Mouse (Mus musculus): ENCODE measurements around the gene Tsc22d4. TPM values are rescaled to one million over a fixed set of nuclear protein-coding genes. Genes with fewer than 3 reads are reported as not detected.
"Not testable (repeated sequence)": the region's sequence is repeated elsewhere in the genome, so short reads cannot be mapped to it uniquely, and the experiment has no call there.

Tsc22d4 gene
- polyA plus RNA-seq, 1 experiment from 2014 or later = 81.1 TPM

- Histone ChIP-seq H3K4me1 (replicated peaks; ENCODE audit: control insufficient read depth, insufficient read depth, low read length) (peaks cover 14% of the 10 kb centered on the region), H3K4me2 (ENCODE audit: low read depth, low read length, severe bottlenecking) (peak overlapping the region; percentile 98), H3K36me3 (ENCODE audit: control insufficient read depth, insufficient read depth, low read length) (no peaks in the 10 kb centered on the region), H3K9me3 (ENCODE audit: control insufficient read depth, low read length) (no peaks in the 10 kb centered on the region), H3K27ac (ENCODE audit: low read depth, low read length) (peak overlapping the region; percentile 90), H3K9ac (ENCODE audit: low read length) (peak overlapping the region; percentile 84), H3K4me3 (ENCODE audit: low read depth, low read length) (peak overlapping the region; percentile 69), H3K27me3 (ENCODE audit: control insufficient read depth, insufficient read depth, low read length) (no peaks in the 10 kb centered on the region)
- ATAC-seq (replicated peaks; ENCODE audit: low FRiP score) (no peak), DNase-seq (ENCODE audit: low spot score) (peak; percentile 69)
- under 1% methylated on average over 15 of the region's 16 CpGs for WGBS
Observed at GRCm38 (mm10) chr5:137746851-137747325, 1.4 kb downstream of the Tsc22d4 start.

- Histone ChIP-seq H3K4me2 (ENCODE audit: low read depth, low read length, severe bottlenecking) (peak overlapping the region; percentile 98), H3K27me3 (ENCODE audit: control insufficient read depth, insufficient read depth, low read length) (no peaks in the 10 kb centered on the region), H3K9me3 (ENCODE audit: control insufficient read depth, low read length) (no peaks in the 10 kb centered on the region), H3K36me3 (ENCODE audit: control insufficient read depth, insufficient read depth, low read length) (no peaks in the 10 kb centered on the region), H3K4me3 (ENCODE audit: low read depth, low read length) (peak overlapping the region; percentile 69), H3K9ac (ENCODE audit: low read length) (peak overlapping the region; percentile 84), H3K27ac (ENCODE audit: low read depth, low read length) (no peak overlapping the region; the same call in 1 of the 2 replicates), H3K4me1 (replicated peaks; ENCODE audit: control insufficient read depth, insufficient read depth, low read length) (peaks cover 14% of the 10 kb centered on the region)
- 6% methylated on average over 26 of the region's 26 CpGs for WGBS
- no peak for ATAC-seq (replicated peaks; ENCODE audit: low FRiP score)
- peak; percentile 65 for DNase-seq (ENCODE audit: low spot score)
Observed at GRCm38 (mm10) chr5:137747326-137747961, 1.9 kb downstream of the Tsc22d4 start.

GRCm38 (mm10) chr5:137748130-137748770, 2.7 kb downstream of the Tsc22d4 start:
- H3K9ac ChIP-seq (ENCODE audit: low read length) = peak overlapping the region; percentile 17; the same call in 1 of the 2 replicates
- H3K27ac ChIP-seq (ENCODE audit: low read depth, low read length) = no peak overlapping the region
- peaks cover 14% of the 10 kb centered on the region for H3K4me1 ChIP-seq (replicated peaks; ENCODE audit: control insufficient read depth, insufficient read depth, low read length)
- WGBS = 59% methylated on average over 5 of the region's 5 CpGs
- H3K4me2 ChIP-seq (ENCODE audit: low read depth, low read length, severe bottlenecking) = peak overlapping the region; percentile 98
- H3K36me3 ChIP-seq (ENCODE audit: control insufficient read depth, insufficient read depth, low read length) = no peaks in the 10 kb centered on the region
- no peaks in the 10 kb centered on the region for H3K9me3 ChIP-seq (ENCODE audit: control insufficient read depth, low read length)
- peak overlapping the region; percentile 69; the same call in 1 of the 2 replicates for H3K4me3 ChIP-seq (ENCODE audit: low read depth, low read length)
- H3K27me3 ChIP-seq (ENCODE audit: control insufficient read depth, insufficient read depth, low read length) = no peaks in the 10 kb centered on the region
- ATAC-seq (replicated peaks; ENCODE audit: low FRiP score) (no peak), DNase-seq (ENCODE audit: low spot score) (no peak)

GRCm38 (mm10) chr5:137749196-137749836, 3.8 kb downstream of the Tsc22d4 start:
- no peak overlapping the region for H3K9ac ChIP-seq (ENCODE audit: low read length)
- no peak overlapping the region for H3K4me2 ChIP-seq (ENCODE audit: low read depth, low read length, severe bottlenecking)
- WGBS = 85% methylated on average over 6 of the region's 6 CpGs
- no peak for DNase-seq (ENCODE audit: low spot score)
- ATAC-seq (replicated peaks; ENCODE audit: low FRiP score) = no peak
- H3K4me1 ChIP-seq (replicated peaks; ENCODE audit: control insufficient read depth, insufficient read depth, low read length) = peaks cover 14% of the 10 kb centered on the region
- H3K9me3 ChIP-seq (ENCODE audit: control insufficient read depth, low read length) = no peaks in the 10 kb centered on the region
- H3K27me3 ChIP-seq (ENCODE audit: control insufficient read depth, insufficient read depth, low read length) = no peaks in the 10 kb centered on the region
- no peak overlapping the region for H3K4me3 ChIP-seq (ENCODE audit: low read depth, low read length)
- H3K27ac ChIP-seq (ENCODE audit: low read depth, low read length) = no peak overlapping the region
- H3K36me3 ChIP-seq (ENCODE audit: control insufficient read depth, insufficient read depth, low read length) = no peaks in the 10 kb centered on the region

- not testable (repeated sequence) for H3K9ac ChIP-seq (ENCODE audit: low read length); DNase-seq (ENCODE audit: low spot score); H3K27ac ChIP-seq (ENCODE audit: low read depth, low read length); H3K9me3 ChIP-seq (ENCODE audit: control insufficient read depth, low read length); H3K36me3 ChIP-seq (ENCODE audit: control insufficient read depth, insufficient read depth, low read length); H3K27me3 ChIP-seq (ENCODE audit: control insufficient read depth, insufficient read depth, low read length); ATAC-seq (replicated peaks; ENCODE audit: low FRiP score); H3K4me3 ChIP-seq (ENCODE audit: low read depth, low read length); H3K4me2 ChIP-seq (ENCODE audit: low read depth, low read length, severe bottlenecking)
- H3K4me1 ChIP-seq (replicated peaks; ENCODE audit: control insufficient read depth, insufficient read depth, low read length) = peaks cover 11% of the 10 kb centered on the region
- WGBS = 89% methylated on average over 7 of the region's 8 CpGs
Observed at GRCm38 (mm10) chr5:137750212-137750611, 4.7 kb downstream of the Tsc22d4 start.

- Histone ChIP-seq H3K36me3 (ENCODE audit: control insufficient read depth, insufficient read depth, low read length) (no peaks in the 10 kb centered on the region), H3K27ac (ENCODE audit: low read depth, low read length) (no peak overlapping the region), H3K27me3 (ENCODE audit: control insufficient read depth, insufficient read depth, low read length) (no peaks in the 10 kb centered on the region), H3K9me3 (ENCODE audit: control insufficient read depth, low read length) (no peaks in the 10 kb centered on the region), H3K4me3 (ENCODE audit: low read depth, low read length) (no peak overlapping the region), H3K4me1 (replicated peaks; ENCODE audit: control insufficient read depth, insufficient read depth, low read length) (peaks cover 9% of the 10 kb centered on the region), H3K4me2 (ENCODE audit: low read depth, low read length, severe bottlenecking) (no peak overlapping the region), H3K9ac (ENCODE audit: low read length) (no peak overlapping the region)
- 91% methylated on average over 13 of the region's 13 CpGs for WGBS
- DNase-seq (ENCODE audit: low spot score) = no peak
- ATAC-seq (replicated peaks; ENCODE audit: low FRiP score) = no peak
Observed at GRCm38 (mm10) chr5:137751221-137751887, 5.8 kb downstream of the Tsc22d4 start.

GRCm38 (mm10) chr5:137751988-137752387, 6.5 kb downstream of the Tsc22d4 start:
- no peak for ATAC-seq (replicated peaks; ENCODE audit: low FRiP score)
- H3K9ac ChIP-seq (ENCODE audit: low read length) = no peak overlapping the region
- H3K27me3 ChIP-seq (ENCODE audit: control insufficient read depth, insufficient read depth, low read length) = no peaks in the 10 kb centered on the region
- no peaks in the 10 kb centered on the region for H3K9me3 ChIP-seq (ENCODE audit: control insufficient read depth, low read length)
- no peak overlapping the region for H3K4me2 ChIP-seq (ENCODE audit: low read depth, low read length, severe bottlenecking)
- no peak overlapping the region for H3K4me3 ChIP-seq (ENCODE audit: low read depth, low read length)
- H3K4me1 ChIP-seq (replicated peaks; ENCODE audit: control insufficient read depth, insufficient read depth, low read length) = peaks cover 9% of the 10 kb centered on the region
- no peaks in the 10 kb centered on the region for H3K36me3 ChIP-seq (ENCODE audit: control insufficient read depth, insufficient read depth, low read length)
- no peak overlapping the region for H3K27ac ChIP-seq (ENCODE audit: low read depth, low read length)
- WGBS = 94% methylated on average over 6 of the region's 6 CpGs
- DNase-seq (ENCODE audit: low spot score) = no peak

- no peak overlapping the region for H3K4me3 ChIP-seq (ENCODE audit: low read depth, low read length)
- WGBS = 84% methylated on average over 13 of the region's 13 CpGs
- no peak for DNase-seq (ENCODE audit: low spot score)
- H3K27ac ChIP-seq (ENCODE audit: low read depth, low read length) = no peak overlapping the region
- no peak overlapping the region for H3K9ac ChIP-seq (ENCODE audit: low read length)
- H3K36me3 ChIP-seq (ENCODE audit: control insufficient read depth, insufficient read depth, low read length) = no peaks in the 10 kb centered on the region
- no peak for ATAC-seq (replicated peaks; ENCODE audit: low FRiP score)
- H3K4me1 ChIP-seq (replicated peaks; ENCODE audit: control insufficient read depth, insufficient read depth, low read length) = peaks cover 2% of the 10 kb centered on the region; the same call in 1 of the 2 replicates
- H3K9me3 ChIP-seq (ENCODE audit: control insufficient read depth, low read length) = no peaks in the 10 kb centered on the region
- no peak overlapping the region for H3K4me2 ChIP-seq (ENCODE audit: low read depth, low read length, severe bottlenecking)
- H3K27me3 ChIP-seq (ENCODE audit: control insufficient read depth, insufficient read depth, low read length) = no peaks in the 10 kb centered on the region
Observed at GRCm38 (mm10) chr5:137753111-137753832, 7.7 kb downstream of the Tsc22d4 start.
